Mouse (Mus musculus) intestine, embryonic 15.5 days (tissue): ENCODE measurements around the gene Pla1a. TPM values are rescaled to one million over a fixed set of nuclear protein-coding genes. Genes with fewer than 3 reads are reported as not detected.
"Not testable (repeated sequence)": the region's sequence is repeated elsewhere in the genome, so short reads cannot be mapped to it uniquely, and the experiment has no call there.

Experiments
- ATAC-seq: fragments of 200-750 bp; cut with Nextera tagmentation; 2 replicates; pipeline ENCODE4 v1.8.0; 2017; ENCODE audit warnings: moderate TSS enrichment, moderate library complexity
- H3K27ac ChIP-seq: fragments of 300-500 bp; sonication (generic); 2 replicates; pipeline ENCODE4 v1.5.1; 2015; ENCODE audit warnings: mild to moderate bottlenecking, inconsistent platforms
- H3K27me3 ChIP-seq: fragments of 300-500 bp; sonication (generic); replicated peaks from 2 replicates; pipeline ENCODE4 v1.6.1; 2015; ENCODE audit warnings: inconsistent platforms
- H3K36me3 ChIP-seq: fragments of 300-500 bp; sonication (generic); 2 replicates; pipeline ENCODE4 v1.6.1; 2015; ENCODE audit warnings: inconsistent platforms
- H3K4me1 ChIP-seq: fragments of 300-500 bp; sonication (generic); replicated peaks from 2 replicates; pipeline ENCODE4 v1.6.1; 2015; ENCODE audit warnings: inconsistent platforms
- H3K4me2 ChIP-seq: fragments of 300-500 bp; sonication (generic); replicated peaks from 2 replicates; pipeline ENCODE4 v1.6.1; 2015; ENCODE audit warnings: mild to moderate bottlenecking, inconsistent platforms
- H3K4me3 ChIP-seq: fragments of 300-500 bp; sonication (generic); replicated peaks from 2 replicates; pipeline ENCODE4 v1.5.1; 2015; ENCODE audit warnings: inconsistent platforms
- H3K9ac ChIP-seq: fragments of 300-500 bp; sonication (generic); 2 replicates; pipeline ENCODE4 v1.6.1; 2015; ENCODE audit warnings: inconsistent platforms
- H3K9me3 ChIP-seq: fragments of 300-500 bp; sonication (generic); 2 replicates; pipeline ENCODE4 v1.6.1; 2016; ENCODE audit warnings: inconsistent platforms
- WGBS: fragments of 180-500 bp; shearing (Covaris S2); methylation state at CpG from one replicate; pipeline ENCODE4 v1.1.7; 2015; 5-methylcytosine and 5-hydroxymethylcytosine counted together
- polyA plus RNA-seq: library from polyadenylated mRNA; unstranded; fragments of >200 nt; fragmentation: Nextera tagmentation; extraction: Ambion mirVana; gene quantifications from 2 replicates; pipeline ENCODE4 v1.2.1, GENCODE M21; 2015

The Pla1a gene
- 1.3 and 1.7 TPM in 2 replicates for polyA plus RNA-seq

DNA sequence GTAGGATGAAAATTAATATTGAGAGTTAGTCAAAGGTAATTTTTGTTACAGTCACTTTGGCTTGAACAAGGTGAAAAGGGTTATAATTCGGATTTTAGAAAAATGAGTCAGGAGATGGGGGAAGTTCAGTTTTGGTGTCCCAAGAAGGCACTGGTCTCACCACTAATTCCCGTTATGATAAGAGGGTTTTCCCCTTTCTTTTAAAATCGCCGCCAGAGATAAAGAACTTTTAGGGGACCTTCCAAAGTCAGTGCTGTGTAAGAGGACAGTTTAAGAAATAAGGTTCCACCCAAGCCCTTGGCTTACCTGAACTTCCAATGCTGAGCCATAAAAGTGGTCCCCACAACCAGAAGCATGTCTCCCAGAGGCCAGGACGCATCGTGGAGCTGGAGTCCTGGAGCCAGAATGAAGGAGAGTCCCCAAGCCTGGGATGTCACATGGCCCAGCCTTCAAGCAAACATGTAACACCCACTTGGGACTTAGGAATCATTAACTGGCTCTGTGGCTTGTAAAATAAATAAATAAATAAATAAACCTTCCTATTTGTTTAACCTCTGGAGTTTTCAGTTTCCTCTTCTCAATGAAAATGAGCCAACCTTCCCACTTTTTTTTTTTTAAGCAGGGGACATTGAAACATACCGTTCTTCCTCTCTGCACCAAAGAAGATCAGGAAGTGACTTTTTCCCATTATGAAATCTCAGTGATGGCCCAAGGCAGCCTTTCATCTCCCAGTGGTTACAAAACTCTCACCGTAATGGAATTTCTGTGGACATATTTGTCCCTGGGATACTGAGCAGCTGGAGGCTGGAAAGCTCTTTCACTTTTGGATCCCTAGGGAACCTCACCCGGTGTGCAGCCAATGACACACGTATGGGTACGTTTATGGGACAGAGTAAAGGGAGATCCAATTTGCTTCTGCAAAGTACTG, at the start of gene Pla1a:
Gene Pla1a (minus strand): TSS at position 648 of the 928 bp plus-strand sequence.
- peak; percentile 66 for ATAC-seq
- H3K4me2 ChIP-seq = no peak within 1 kb of the TSS
- WGBS = 68% methylated on average over 11 of the region's 11 CpGs
- no peak within 1 kb of the TSS for H3K9ac ChIP-seq
- no peak within 1 kb of the TSS for H3K27ac ChIP-seq
- no peaks in the 10 kb centered on the region for H3K27me3 ChIP-seq
- no peak within 1 kb of the TSS for H3K4me3 ChIP-seq
- no peaks in the 10 kb centered on the region for H3K36me3 ChIP-seq
- 0 out of 2 replicates have a peak, but pooled peaks cover 3% of the 10 kb centered on the region for H3K4me1 ChIP-seq
- no peaks in the 10 kb centered on the region for H3K9me3 ChIP-seq

GRCm38 (mm10) chr16:38481327-38481726, 48.4 kb upstream of the Pla1a start:
- Histone ChIP-seq H3K4me2 (no peak overlapping the region), H3K27ac (no peak overlapping the region), H3K4me1 (peaks cover 15% of the 10 kb centered on the region; the same call in 1 of the 2 replicates), H3K9ac (no peak overlapping the region), H3K36me3 (no peaks in the 10 kb centered on the region), H3K4me3 (no peak overlapping the region), H3K9me3 (no peaks in the 10 kb centered on the region), H3K27me3 (peaks cover 10% of the 10 kb centered on the region; the same call in 1 of the 2 replicates)
- 73% methylated on average over 4 of the region's 4 CpGs for WGBS
- no peak for ATAC-seq

DNA sequence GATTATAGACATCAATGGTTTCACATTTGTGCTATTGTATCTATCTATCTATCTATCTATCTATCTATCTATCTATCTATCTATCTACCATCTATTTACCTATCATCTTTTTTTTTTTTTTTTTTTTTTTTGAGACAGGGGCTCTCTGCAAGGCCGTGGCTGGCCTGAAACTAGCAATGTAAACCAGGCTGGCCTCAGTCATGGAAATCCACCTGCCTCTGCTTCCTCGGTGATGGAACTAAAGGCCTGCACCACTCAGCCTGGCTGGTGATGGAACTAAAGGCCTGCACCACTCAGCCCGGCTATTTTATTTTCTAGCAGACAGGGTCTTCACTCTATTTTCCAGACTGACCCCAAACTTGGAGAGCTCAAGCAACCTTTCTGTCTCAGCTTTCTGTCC, 45.4 kb upstream of the Pla1a start:
- H3K27ac ChIP-seq = no peak overlapping the region
- WGBS = 97% methylated on average over 3 of the region's 3 CpGs

GRCm38 (mm10) chr16:38477241-38477608, 44.3 kb upstream of the Pla1a start:
- not testable (repeated sequence) for H3K9me3 ChIP-seq, ATAC-seq, H3K27ac ChIP-seq, H3K36me3 ChIP-seq, H3K27me3 ChIP-seq
- 44% methylated on average over 14 of the region's 14 CpGs for WGBS
- Histone ChIP-seq H3K4me3 (peak overlapping the region; percentile 40), H3K4me2 (peak overlapping the region; percentile 83), H3K9ac (peak overlapping the region; percentile 50), H3K4me1 (0 out of 2 replicates have a peak, but pooled peaks cover 10% of the 10 kb centered on the region)

More for the DNA sequence above, 45.4 kb upstream of the Pla1a start:
- no peak for ATAC-seq
- no peak overlapping the region for H3K4me3 ChIP-seq
- no peak overlapping the region for H3K9ac ChIP-seq
- H3K36me3 ChIP-seq = no peaks in the 10 kb centered on the region
- no peaks in the 10 kb centered on the region for H3K9me3 ChIP-seq
- H3K4me2 ChIP-seq = no peak overlapping the region
- peaks cover under 1% of the 10 kb centered on the region; the same call in 1 of the 2 replicates for H3K27me3 ChIP-seq
- H3K4me1 ChIP-seq = peaks cover 13% of the 10 kb centered on the region; the same call in 1 of the 2 replicates

DNA sequence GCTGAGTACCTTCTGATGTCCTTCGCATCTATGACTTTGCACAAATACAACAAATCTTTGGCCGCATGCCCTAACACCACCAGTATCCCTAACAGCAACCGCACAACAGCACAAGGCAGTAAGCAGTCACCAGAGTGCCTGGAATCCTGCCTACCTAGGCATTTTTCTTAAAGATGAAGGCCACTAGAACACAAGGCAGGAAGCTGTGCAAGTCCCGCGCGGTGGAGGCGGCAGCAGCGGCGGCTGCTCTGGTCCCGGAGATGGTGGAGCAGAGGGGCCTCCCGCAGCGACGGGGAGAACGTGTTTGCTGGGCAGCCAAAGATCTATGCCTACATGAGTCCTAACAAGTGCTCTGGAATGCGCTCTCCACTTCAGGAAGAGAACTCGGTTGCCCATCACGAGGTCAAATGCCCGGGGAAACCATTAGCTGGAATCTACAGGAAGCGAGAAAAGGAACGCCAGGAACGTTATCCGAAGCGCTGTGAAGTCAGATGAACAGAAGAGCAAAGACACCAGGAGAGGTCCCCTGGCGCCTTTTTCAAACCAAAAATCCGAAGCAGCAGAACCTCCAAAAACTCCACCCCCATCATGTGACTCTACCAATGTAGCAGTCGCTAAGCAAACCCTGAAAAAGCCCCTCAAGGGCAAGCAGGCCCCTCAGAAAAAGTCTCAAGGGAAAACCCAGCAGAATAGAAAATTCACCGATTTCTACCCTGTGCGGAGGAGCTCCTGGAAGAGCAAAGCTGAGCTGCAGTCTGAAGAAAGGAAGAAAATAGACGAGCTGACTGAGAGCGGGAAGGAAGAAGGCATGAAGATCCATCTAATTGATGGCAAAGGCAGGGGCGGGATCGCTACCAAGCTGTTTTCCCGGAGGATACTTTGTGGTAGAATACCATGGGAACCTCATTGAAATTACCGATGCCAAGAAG, 43.6 kb upstream of the Pla1a start:
- Histone ChIP-seq H3K4me3 (peak overlapping the region; percentile 40), H3K4me2 (peak overlapping the region; percentile 83), H3K27ac (no peak overlapping the region), H3K36me3 (no peaks in the 10 kb centered on the region), H3K9me3 (no peaks in the 10 kb centered on the region), H3K9ac (peak overlapping the region; percentile 50), H3K27me3 (no peaks in the 10 kb centered on the region), H3K4me1 (0 out of 2 replicates have a peak, but pooled peaks cover 10% of the 10 kb centered on the region)
- peak; percentile 64 for ATAC-seq
- 7% methylated on average over 34 of the region's 34 CpGs for WGBS

DNA sequence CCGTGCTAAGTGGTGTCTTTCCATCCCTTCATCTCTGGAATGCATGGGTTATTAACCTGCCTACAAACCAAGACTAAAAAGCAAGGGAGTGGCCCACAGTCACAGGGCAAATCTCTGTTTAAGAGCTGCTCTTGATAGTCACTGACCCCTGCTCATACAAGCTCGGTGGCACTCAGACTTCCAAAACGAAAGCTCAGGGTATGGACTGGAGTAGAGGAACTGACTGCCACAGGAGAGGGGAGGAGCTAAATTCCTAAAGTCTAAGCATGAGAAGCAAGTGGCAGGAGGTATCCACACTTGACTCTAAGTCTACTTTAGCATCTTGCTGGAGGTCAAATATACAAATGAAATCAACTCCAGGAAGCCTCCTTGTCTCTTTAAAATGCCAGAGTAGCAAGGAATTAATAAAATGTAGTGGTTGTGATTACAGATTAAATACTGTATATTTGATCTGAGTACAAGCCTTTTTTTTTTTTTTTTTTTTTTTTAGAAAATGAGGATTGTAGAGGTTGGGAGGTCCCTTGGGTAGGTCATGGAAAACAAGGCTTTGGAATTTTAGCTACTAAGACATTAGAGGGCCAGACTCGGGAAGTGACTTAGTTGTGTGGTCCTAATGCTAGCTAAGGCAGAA, 42.9 kb upstream of the Pla1a start:
- Histone ChIP-seq H3K4me3 (peak overlapping the region; percentile 40; the same call in 1 of the 2 replicates), H3K36me3 (no peaks in the 10 kb centered on the region), H3K9me3 (no peaks in the 10 kb centered on the region), H3K27me3 (no peaks in the 10 kb centered on the region), H3K4me2 (peak overlapping the region; percentile 83), H3K9ac (no peak overlapping the region), H3K27ac (no peak overlapping the region), H3K4me1 (0 out of 2 replicates have a peak, but pooled peaks cover 10% of the 10 kb centered on the region)
- WGBS = 59% methylated on average over 4 of the region's 4 CpGs
- no peak for ATAC-seq

DNA sequence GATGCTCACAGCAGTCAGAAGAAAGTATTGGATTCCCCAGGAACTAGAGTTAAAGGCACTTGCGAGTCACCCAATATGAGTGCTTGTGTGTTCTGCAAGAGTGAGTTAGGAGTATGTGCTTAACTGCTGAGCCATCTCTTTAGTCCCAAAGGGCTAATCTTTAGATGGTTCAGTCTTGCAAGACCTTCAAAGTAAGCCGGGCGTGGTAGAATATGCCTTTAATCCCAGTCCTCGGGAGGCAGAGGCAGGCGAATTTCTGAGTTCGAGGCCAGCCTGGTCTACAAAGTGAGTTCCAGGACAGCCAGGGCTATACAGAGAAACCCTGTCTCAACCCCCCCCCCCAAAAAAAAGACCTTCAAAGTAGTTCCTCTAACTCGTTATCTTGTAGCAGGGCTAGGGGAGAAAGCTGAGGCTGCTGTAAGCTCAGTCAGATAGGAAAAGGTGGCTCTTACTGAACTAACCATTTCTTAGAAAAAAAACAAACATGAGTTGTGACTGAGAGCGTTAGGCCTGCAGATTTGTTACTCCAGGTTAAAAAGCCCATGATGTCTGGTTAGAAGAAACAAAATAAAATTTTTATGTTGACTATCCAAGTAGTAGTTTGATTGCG, 41.8 kb upstream of the Pla1a start:
- H3K9me3 ChIP-seq = no peaks in the 10 kb centered on the region
- no peak overlapping the region for H3K4me3 ChIP-seq
- no peak overlapping the region for H3K4me2 ChIP-seq
- no peaks in the 10 kb centered on the region for H3K27me3 ChIP-seq
- no peak overlapping the region for H3K27ac ChIP-seq
- 0 out of 2 replicates have a peak, but pooled peaks cover 10% of the 10 kb centered on the region for H3K4me1 ChIP-seq
- H3K36me3 ChIP-seq = no peaks in the 10 kb centered on the region
- no peak overlapping the region for H3K9ac ChIP-seq
- ATAC-seq = no peak
- WGBS = 90% methylated on average over 9 of the region's 9 CpGs

DNA sequence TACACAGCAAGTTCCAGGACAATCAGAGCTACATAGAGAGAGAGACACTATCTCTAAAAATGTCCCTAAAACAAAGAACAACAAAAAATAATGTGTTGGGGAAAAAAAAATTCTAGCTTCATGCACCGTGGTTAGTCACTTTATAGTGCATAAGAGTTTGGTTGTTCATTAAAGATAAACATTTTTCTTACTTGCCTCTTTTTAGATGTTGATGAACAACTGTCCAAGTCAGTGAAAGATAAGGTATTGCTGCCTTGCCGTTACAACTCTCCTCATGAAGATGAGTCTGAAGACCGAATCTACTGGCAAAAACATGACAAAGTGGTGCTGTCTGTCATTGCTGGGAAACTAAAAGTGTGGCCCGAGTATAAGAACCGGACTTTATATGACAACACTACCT, 40.7 kb upstream of the Pla1a start:
- H3K27ac ChIP-seq = no peak overlapping the region
- no peaks in the 10 kb centered on the region for H3K27me3 ChIP-seq
- WGBS = 88% methylated on average over 5 of the region's 5 CpGs
- H3K9ac ChIP-seq = no peak overlapping the region
- no peak for ATAC-seq
- H3K4me1 ChIP-seq = 0 out of 2 replicates have a peak, but pooled peaks cover 12% of the 10 kb centered on the region
- H3K4me2 ChIP-seq = no peak overlapping the region
- no peaks in the 10 kb centered on the region for H3K9me3 ChIP-seq
- H3K4me3 ChIP-seq = no peak overlapping the region
- H3K36me3 ChIP-seq = no peaks in the 10 kb centered on the region

GRCm38 (mm10) chr16:38472507-38472873, 39.5 kb upstream of the Pla1a start:
- no peaks in the 10 kb centered on the region for H3K36me3 ChIP-seq
- 90% methylated on average over 5 of the region's 5 CpGs for WGBS
- H3K9ac ChIP-seq = no peak overlapping the region

DNA sequence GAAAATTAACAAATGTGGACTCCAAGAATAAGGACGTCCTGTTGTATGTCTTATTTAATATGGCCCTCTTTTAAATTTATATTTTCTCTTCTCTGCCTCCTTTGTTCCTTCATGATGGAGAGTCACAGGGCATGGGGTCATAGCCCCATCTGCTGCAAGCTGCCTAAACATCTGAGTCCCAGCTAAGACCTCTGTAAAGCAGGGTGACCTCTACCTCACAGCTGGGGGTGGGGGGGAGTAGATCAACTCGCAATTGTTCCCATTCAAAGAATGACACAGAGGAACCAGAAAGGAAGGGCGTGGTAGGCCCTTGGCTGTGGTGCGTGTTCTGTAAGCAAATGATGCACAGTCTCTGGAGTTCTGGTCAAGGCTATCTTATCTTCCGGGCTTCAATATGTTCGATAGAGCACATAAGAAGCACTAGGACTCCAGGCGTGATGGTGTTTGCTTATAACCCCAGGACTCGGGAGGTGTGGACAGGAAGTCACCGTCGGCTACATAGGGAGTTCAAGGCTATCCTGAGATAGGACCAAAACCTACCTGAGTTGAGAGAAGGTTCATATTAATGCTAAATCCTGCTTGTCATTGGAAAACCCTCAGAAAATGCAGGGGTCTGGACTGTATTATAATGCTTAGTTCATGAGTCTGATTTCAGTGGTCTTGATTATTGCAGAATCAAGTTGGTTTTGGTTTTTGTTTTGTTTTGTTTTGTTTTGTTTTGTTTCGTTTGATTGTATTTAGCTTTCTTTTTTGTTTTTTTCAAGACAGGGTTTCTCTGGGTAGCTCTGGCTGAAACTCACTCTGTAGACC, 39.0 kb upstream of the Pla1a start:
- Histone ChIP-seq H3K9ac (no peak overlapping the region), H3K27ac (no peak overlapping the region), H3K4me2 (no peak overlapping the region), H3K9me3 (no peaks in the 10 kb centered on the region), H3K4me1 (0 out of 2 replicates have a peak, but pooled peaks cover 8% of the 10 kb centered on the region), H3K4me3 (no peak overlapping the region), H3K36me3 (no peaks in the 10 kb centered on the region), H3K27me3 (no peaks in the 10 kb centered on the region)
- WGBS = 76% methylated on average over 11 of the region's 11 CpGs
- ATAC-seq = no peak

More at GRCm38 (mm10) chr16:38472507-38472873, 39.5 kb upstream of the Pla1a start:
- H3K4me3 ChIP-seq = no peak overlapping the region
- ATAC-seq = no peak
- H3K4me2 ChIP-seq = no peak overlapping the region
- no peak overlapping the region for H3K27ac ChIP-seq
- 0 out of 2 replicates have a peak, but pooled peaks cover 13% of the 10 kb centered on the region for H3K4me1 ChIP-seq
- no peaks in the 10 kb centered on the region for H3K27me3 ChIP-seq
- no peaks in the 10 kb centered on the region for H3K9me3 ChIP-seq

DNA sequence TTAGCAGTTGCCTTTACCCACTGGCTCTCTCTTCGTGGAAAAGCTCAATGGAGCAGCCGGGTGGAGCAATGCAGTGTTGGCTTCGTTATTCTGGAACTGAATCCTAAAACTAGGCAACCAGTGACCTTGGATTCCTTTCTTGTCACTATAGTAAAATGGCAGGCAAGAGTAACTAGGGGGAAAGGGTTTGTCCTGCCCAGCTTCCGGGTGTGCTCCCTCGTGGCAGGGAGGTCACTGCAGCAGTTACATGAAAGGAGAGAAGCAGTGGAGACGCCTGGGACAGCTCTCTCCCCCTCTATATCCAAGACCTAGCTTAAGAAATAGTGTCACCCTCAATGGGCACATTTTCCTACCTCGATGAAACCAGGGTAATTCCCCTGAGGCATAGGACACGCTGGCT, 36.5 kb upstream of the Pla1a start:
- Histone ChIP-seq H3K9me3 (no peaks in the 10 kb centered on the region), H3K4me2 (no peak overlapping the region), H3K36me3 (no peaks in the 10 kb centered on the region), H3K4me1 (0 out of 2 replicates have a peak, but pooled peaks cover 2% of the 10 kb centered on the region), H3K27me3 (no peaks in the 10 kb centered on the region), H3K4me3 (no peak overlapping the region), H3K27ac (no peak overlapping the region), H3K9ac (no peak overlapping the region)
- WGBS = 79% methylated on average over 8 of the region's 8 CpGs
- ATAC-seq = no peak
